Mouse (Mus musculus): ENCODE results near the gene Ryr3.

Gene Ryr3

DNA sequence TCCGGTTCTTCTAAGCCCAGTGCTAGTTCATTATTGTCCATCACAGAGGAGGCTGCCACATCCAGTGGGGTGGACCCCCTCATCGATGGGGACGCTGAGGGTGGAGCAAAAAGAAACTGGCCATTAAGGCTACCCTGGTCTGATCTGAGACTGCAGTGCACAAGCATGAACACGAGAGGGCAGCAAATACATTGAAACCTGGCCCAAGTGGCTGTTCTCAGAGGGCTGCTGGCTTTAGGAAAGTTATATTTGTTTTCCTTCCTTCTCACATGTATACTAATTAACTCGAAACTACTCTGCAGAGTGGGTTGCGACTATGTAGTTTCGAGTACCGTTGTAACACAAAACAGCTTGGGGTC is 416.9 kb downstream of the Ryr3 start:
- peak; percentile 38 for DNase-seq (ENCODE audit: extremely low read depth, low read depth)

DNA sequence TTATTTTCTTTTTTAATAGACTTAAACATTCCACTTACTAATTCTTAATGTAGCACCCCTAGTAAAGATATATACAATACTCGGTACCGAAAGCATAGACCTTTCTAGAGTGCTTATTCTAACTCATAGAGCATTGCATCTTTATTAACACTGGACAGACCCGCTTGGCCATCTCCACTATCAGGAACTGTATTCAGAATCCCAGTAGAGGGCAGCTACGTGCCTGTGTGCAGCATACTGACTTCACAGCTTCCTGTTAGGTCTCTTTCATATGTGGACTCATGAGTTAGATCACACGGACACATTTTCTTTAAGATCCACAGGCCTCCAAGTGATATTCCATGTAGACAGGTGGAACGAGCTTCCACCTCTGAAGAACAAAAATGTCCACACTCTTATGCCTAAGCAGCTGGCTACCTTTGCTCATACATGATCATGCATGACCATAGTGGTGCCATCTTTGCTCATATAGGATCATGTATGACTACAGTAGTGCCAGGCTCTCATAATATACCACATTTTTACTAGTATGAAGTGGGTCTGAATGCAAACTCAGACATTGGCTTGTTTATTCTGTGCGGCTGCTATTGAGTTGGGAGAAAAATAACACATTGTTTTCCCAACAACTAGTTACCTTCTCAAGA is 417.4 kb downstream of the Ryr3 start:
- DNase-seq (ENCODE audit: extremely low read depth, low read depth), result no peak

DNA sequence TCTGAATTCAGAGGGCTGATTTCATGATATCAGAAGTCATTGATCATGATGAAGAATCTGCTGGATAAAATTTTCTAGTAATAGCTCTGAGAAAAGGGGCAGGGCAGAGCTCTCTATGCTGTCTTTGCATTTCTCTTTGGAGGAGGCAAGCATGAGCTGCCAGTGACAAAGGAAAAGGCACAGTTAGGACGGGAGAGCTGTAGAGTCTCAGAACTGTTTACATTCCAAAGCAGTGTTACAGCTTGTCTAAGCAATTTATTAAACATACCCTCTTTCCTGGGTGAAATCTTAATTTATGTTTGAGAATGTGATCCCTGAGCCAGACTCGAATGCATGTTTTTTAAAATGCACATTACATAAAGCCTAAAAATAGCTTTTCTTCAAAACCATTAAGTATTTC is 435.3 kb downstream of the Ryr3 start:
- no peak for DNase-seq (ENCODE audit: extremely low read depth, low read depth)

DNA sequence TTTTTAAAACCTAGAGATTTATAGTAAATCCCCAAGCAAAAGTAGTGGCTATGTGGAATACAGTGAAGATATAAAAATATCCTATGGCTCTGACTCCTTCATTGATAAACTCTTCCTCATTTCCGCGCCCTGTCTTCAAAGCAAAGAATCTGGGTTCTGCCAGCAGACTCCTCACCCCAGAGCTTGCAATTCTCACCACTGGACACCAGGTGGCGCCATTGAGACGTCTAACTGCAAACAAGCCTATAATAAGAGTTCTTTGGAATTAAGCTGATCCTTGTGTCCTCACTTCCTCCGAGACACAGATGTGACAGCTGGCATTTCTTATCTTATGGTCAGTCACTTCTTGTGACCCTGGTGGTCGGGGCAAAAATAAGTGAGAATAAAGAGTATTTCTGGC is 442.1 kb downstream of the Ryr3 start:
- DNase-seq (ENCODE audit: extremely low read depth, low read depth), result peak; percentile 76

DNA sequence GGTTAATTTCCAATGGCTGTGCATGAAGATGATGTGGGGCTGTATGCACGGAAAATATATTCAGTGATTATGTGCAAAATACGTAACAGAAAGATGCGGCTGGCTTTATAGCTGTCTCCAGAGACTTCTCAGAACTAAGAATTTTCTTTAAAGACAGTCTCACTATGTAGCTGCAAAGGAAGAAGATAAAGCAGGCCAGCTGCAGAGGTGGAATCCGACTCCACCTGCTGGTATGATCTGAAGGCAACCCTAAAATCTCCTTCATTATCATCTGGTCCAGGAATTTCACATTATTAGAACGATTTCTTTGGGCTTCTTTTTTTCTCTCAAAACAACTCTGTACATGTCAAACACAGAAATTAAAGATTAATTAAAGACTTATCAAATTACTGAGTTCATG is 449.2 kb downstream of the Ryr3 start:
- no peak for DNase-seq (ENCODE audit: extremely low read depth, low read depth)

DNA sequence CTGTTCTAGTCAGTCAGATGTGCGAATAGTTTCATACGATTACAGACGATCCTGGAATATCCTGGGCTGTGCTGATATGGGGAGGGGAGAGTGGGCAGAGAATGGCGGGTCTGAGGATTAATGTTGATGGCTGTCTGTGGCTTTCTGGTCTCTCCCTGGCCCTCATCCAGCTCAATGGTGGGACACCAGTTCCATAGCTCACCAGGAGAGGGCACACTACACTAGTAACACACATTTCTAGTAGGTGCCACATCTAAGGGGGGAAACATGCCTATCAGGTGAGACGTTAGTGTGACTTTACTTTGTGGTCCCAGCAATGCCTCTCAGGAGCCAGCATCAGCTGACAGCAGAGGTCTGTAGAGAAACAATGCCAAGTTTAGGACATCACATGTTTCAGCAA is 451.9 kb downstream of the Ryr3 start:
- peak; percentile 15 for DNase-seq (ENCODE audit: extremely low read depth, low read depth)

DNA sequence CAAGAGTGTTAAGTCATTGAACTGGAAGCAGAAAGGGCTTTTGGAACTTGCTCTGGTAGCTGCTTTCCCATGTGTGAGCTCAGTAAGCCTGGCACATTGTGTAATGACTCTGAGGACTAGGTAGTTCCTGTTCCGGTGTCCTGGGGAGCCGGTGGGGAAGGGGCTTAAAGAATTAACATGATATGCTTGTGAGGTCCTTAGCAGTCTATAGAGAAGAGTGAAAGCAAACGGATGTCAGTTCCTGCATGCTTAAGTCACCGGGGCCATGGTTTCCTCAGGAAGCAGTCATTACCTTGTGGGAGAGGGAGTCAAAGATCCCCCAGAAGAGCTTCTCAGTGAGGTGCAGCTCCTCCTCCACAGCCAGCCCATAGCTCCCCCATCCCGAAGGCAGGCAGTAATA is 452.6 kb downstream of the Ryr3 start:
- DNase-seq (ENCODE audit: extremely low read depth, low read depth), result no peak

DNA sequence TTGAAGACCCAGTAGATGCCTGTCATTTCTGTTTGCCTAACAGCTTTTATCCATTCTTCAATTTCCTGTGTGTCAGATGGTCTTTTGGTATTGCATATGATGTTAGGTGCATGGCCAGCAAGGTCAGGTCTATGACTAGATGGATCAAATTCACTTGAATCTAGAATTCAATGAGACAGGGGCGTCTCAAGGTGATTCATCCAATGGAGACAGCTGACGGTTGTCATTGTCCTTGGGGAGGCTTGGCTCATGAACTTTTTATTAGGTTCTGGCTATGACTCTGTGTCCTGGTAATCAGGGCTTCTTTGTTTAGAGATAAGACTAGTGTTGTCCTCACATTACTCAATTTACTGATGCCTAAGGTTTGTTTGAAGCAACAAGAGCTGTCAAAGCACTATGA is 454.9 kb downstream of the Ryr3 start:
- DNase-seq (ENCODE audit: extremely low read depth, low read depth), result no peak

DNA sequence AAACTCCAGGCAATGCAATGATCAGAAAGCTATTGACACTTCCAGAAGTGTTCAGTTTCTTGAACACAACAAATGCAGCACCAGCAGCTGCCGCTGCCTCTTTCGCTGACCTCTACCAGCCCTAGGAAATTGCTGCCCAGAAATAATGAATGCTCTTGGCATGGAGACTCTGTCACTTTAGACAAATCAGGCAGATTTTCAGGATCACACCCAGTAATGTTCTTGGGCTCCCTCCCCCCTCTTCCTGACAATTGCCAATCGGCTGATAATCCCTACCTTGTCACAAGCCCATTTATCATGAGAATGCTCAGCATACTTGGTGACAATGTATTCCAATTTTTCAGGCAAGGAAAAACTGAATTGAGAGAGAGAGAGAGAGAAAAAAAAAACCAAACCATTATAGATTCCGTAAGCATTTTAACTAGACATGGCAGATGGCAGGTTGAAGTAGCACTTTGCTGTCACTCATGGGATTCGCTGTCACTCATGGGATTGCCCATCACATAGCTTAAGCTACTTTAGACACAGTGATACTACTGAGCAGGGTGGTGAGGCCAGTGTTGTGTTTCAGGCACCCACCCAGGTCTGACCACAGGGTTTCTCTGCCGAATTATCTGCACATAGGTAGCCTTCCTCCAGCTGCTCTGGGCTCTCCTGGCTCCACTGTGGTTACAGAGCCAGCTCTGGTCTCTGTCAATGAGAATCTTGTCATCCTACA is 455.5 kb downstream of the Ryr3 start:
- DNase-seq (ENCODE audit: extremely low read depth, low read depth), result no peak

DNA sequence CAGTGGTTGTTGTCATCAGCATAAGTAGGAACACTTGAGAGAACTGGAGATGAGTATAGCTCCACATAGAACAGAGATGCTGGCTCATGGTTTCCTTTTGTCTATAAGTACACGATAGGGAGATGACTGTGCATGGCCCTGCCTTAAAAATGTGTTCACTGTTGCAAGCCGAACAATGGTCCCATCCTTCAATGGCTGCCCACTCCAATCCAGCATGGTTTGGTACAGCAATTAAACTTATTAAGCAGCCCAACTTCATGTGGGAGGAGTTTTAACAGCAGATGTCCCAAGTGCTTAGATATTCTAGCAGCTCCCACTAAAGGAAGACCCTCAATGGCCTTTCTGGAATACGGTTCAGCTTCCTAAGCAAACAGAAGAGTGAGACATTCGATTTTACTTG is 456.2 kb downstream of the Ryr3 start:
- no peak for DNase-seq (ENCODE audit: extremely low read depth, low read depth)

DNA sequence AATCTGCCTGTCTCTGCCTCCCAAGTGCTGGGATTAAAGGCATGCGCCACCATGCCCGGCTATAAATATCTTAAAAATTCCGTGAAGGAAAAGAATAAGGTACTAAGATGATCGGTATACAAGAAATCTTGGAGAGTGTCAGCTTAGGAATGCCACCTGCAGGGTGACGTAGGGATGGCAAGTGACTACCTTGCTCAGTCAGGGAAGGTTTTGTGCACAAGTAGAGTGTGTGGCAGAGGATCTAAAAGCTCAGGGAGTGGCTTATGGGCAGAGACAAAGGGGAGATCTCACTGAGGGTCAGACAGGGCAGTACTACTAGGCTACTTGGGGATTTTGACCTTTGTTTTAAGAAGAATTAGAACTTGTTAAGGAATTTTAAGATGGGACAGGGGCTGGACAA is 457.2 kb downstream of the Ryr3 start:
- DNase-seq (ENCODE audit: extremely low read depth, low read depth), result no peak

DNA sequence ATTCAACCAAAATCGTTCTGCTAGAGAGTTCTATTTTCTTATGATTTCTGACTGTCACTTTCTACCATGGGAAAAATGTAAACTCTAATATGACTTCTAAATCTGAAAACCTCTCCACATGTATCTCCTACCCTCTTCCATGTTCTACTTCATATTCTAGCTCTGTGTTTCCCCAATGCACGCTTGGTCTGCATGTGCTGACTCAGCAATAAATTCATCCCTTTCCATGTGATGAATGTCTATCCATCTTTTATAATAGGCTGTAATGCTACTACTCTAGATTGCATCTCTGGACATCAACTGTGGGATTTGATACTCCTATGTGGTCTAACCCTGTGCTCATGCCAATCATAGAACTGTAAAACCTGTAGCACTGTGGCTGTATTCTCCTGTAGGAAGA is 458.2 kb downstream of the Ryr3 start:
- DNase-seq (ENCODE audit: extremely low read depth, low read depth), result no peak

DNA sequence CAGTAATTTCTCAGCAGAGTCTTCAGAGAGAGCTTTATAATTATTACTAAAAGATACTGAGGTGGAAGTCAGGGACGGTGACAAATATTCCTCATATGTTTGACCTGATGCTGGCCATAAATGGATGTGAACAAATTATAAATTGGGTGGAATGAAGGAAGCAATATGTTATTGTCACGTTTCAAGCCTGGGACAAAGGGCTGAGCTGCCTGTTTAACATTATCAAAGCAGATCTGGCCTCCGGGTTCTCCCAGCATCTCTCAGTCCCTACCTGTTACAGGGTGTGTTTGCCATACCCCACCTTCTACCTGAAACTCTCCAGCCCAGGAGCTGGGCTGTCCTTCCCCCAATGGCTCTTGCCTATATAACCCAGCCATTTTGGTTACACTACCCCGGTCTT is 463.6 kb downstream of the Ryr3 start:
- DNase-seq (ENCODE audit: extremely low read depth, low read depth), result no peak

DNA sequence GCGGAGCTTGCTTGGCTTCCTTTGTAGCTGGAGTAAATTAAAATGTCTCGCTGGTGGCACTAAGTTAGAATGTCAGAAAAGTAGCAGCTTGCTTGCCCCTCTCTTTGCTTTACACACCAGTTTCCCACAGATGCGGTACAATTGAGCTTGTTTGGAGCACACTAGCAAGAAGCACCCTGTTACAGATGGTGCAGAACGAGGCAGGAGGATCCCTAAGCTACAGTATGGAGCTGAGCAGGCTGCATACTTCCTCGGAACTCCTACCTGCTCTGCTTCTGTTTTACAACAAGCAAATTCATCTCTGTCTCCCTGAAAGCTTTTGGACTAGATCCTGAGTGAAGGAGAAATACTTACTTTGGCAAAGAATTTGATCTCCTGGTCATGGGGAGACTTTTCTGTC is 465.5 kb downstream of the Ryr3 start:
- no peak for DNase-seq (ENCODE audit: extremely low read depth, low read depth)

DNA sequence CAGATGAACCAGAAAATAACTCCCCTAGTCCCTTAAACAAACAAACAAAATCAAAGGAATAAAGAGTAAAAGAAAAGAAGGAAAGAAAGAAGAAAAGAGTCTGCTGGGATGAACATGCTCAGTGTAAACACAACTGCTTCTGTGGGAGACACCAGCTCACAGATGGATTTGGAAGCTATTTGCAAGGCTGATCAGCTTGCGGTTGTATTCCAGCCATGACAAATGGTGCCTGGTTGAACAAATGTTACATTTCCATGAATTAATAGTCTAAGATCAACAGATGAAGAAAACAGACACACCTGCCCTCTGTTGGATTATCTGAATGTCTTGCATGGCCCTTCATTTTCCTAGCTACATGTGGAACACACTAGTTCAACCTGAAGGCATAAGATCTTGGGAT is 468.4 kb downstream of the Ryr3 start:
- no peak for DNase-seq (ENCODE audit: extremely low read depth, low read depth)

DNA sequence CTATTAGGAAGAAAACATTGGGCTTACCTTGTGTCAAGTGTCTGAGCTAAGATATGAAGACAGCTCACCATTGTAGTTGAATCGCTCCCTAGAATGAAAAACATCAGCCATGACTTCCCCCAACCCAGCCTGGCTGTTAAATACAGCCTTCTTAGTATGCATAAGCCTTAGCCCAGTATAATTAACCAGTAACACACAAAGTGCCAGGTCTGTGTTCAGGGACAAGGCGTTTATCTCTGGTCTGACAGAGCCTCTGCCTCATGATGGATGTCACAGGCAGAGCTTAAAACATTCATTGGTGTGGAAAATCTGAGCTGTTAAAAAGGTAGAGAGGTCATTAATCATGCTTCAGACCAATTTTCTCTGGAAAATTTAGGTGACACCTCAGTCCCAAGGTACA is 484.0 kb downstream of the Ryr3 start:
- no peak for DNase-seq (ENCODE audit: extremely low read depth, low read depth)

DNA sequence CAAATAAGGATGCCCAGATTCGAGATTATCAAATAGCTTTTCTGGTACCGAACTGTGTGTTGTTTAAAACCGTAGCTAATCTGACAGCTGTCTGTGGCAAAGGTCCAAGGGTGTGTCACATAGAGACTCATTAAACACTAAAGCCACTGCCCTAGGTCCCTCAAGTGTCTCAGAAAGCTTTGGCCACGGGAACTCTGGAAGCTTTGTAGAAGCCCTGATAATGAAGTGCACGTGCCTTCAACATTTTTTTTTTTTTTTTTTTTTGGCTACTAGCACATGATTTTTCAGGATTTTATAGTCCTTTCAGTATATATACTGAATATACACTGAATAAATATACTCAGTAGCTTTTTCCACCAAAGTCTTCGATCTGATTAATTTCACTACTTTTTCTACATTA is 489.1 kb downstream of the Ryr3 start:
- DNase-seq (ENCODE audit: extremely low read depth, low read depth), result no peak

DNA sequence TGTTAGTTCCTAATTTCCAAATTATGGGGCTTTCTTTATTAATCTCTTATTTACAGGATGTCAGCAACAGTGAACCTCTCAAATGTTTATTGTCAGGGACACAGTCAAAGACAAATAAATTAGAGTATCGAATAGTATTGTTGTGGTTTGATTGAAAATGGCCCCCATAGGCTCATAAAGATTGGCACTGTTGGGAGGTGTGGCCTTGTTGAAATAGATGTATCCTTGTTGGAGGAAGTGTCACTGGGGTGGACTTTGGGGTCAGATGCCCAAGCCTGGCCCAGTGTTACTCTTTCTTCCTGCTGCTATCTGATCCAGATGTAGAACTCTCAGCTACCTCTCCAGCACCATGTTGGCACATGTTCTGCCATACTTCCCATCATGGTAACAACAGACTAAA is 495.7 kb downstream of the Ryr3 start:
- no peak for DNase-seq (ENCODE audit: extremely low read depth, low read depth)

DNA sequence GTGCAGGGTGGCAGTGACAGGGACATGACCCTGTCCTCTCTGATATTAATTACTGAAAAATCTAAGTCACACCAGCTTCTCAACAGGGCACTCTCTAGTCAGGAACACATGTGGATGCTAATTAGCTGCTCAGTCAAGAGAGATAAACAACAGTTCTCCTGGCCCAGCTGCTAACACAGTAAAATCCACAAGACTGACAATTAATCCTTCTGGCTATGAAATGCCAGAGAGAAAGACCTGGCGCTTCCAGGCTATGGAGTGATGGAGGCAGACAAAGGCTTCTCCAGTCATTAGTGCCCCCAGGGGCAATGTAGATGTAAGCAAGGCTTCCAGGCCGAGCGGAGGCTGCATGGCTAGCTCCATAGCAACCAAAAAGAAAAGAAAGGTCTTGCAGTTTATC is 496.2 kb downstream of the Ryr3 start:
- no peak for DNase-seq (ENCODE audit: extremely low read depth, low read depth)

DNA sequence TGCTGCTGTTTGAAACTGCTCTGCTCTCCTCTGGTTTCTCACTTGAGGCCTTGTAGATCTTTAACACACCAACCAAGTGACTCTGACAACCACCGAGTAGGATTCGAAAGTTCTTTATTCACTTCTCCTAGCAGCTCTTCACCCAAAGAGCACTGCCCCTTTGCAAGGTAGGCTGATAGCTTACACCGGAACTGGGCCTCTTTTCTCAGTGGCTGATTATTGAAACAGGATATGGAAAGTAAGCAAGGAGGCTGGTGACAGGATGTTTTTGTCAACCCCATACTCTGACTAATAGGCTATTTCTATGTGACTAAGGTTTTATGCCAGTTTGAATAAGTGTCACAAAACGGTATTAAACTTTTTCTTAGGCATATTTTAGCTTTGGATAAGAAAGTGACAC is 502.2 kb downstream of the Ryr3 start:
- DNase-seq (ENCODE audit: extremely low read depth, low read depth), result no peak

DNA sequence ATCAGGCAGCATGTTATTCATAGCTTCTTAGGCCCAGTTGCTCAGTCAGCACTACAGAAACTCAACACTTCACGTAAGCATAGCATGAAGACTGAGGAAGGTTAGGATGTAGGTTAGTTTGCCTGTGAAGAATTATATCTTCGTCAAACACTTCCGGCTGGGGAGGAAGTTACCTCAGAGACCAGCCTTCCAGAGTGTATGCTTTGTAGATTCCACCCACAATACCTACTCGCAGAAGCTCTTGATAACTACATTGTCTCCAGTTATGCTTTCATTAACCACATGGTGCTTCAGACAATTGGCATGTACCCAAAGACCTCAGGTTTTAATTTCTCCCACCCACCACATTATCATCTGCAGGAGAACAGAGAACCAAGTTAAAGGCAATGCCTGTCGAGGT is 535.1 kb downstream of the Ryr3 start:
- DNase-seq (ENCODE audit: extremely low read depth, low read depth), result peak; percentile 11

DNA sequence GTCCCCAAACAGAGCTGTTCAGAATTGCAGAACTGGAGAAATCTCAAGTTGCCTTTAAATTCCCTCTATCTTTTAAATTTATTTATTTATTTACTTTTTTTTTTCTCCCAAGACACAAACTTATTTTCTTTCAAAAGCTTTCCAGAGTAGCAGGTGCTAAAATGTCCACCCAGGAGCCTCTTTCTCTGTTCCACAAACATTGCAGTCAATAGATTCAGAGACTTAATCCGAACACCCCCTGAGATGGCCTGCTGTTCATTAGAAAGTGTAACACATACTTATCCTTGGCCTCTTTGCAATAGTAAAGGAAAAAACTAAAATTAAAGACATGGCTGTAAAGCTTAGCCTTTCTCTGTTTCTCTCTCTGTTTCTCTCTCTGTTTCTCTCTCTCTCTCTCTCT is 539.6 kb downstream of the Ryr3 start:
- no peak for DNase-seq (ENCODE audit: extremely low read depth, low read depth)

DNA sequence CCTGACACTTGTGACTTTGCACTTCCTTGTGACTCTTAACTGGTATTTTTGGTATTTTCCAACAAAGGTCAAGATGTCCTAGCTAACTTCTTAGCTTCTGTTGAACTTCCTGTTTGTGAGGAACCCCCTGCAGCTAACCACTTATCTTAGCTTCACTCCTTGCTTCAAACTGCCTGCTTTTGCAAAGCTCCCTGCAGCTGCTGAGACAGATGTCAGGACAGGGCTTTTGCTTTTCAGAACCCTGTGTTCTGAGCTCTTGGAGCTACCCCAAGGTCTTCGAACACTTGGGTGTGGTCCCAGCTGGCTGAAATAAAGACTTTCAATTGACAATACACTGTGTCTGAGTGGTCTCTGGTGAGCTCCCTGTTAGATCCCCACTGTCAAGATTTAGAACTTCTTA is 540.2 kb downstream of the Ryr3 start:
- peak; percentile 92 for DNase-seq (ENCODE audit: extremely low read depth, low read depth)

DNA sequence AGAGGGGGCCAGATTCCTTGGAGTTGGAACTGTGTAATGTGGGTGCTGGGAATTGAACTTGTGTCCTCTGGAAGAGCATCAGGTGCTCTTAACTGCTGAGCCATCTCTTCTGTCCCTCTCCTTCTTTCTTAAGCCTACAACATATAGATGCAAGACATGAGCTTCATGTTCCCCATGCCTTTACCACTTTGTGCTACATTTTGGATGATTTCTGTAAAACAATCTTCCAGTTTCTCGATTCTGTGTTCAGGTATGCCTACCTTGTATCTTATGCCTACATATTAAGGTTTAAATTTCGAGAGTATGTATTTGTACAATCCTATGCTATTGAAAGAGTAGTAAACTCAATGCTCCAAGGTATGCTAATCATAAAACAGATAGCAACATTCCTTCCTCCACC is 540.7 kb downstream of the Ryr3 start:
- no peak for DNase-seq (ENCODE audit: extremely low read depth, low read depth)

All from MEL-GATA-1-ER (cell line).